7 mouse cellular contexts compared by ENCODE assay signal in the genomic region with DNA sequence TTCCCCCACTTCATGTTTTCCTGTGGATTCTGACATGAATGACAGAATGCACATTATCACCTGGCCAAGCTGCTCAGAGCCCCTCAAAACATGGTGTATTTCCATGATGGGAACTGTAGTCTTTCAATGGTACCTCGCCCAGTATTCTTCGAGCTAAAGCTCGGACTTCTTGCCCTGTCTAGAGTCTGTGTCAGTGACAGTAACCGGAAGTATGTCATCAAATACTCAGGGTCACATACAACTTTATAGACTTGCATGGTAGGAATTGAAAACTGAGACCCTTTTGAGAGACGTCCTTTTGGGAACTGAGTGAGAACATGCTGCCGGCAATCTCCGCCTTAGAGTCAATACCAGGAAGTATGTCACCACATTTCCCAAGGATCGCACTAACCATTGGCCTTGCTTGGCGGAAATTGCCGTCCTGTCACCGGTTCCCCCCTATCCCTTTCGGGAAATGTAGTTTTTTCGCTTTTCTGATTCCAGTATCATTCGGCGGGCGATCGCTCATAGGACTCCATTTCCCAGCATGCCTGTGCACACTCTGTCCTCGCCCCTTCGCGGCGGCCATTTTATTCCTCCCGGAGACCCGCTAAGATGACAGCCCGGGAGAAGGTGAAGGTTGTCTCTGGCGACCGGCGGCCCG. TPM values are rescaled to one million over a fixed set of nuclear protein-coding genes. Genes with fewer than 3 reads are reported as not detected.
DNase-seq lines count a peak whose midpoint lies in the region; ATAC-seq and TF ChIP-seq lines count a peak whose summit lies in the region.

TSS of gene Fem1a (plus strand) at position 572 of the 643 bp plus-strand sequence.

- under 1% methylated on average over 28 of the region's 28 CpGs for WGBS in embryonic facial prominence, embryonic 10.5 days
- WGBS in intestine, postnatal 0 days = under 1% methylated on average over 28 of the region's 28 CpGs
- under 1% methylated on average over 28 of the region's 28 CpGs for WGBS in midbrain, embryonic 12.5 days
- 1% methylated on average over 28 of the region's 28 CpGs for WGBS in small intestine, adult 2 months

- H3K36me3 ChIP-seq in embryonic facial prominence, embryonic 10.5 days (replicated peaks) = peaks cover 38% of the 10 kb centered on the region
- H3K36me3 ChIP-seq in intestine, postnatal 0 days (ENCODE audit: control insufficient read depth, insufficient read depth) = peaks cover 22% of the 10 kb centered on the region
- peaks cover 31% of the 10 kb centered on the region for H3K36me3 ChIP-seq in midbrain, embryonic 12.5 days
- H3K36me3 ChIP-seq in small intestine, adult 2 months (ENCODE audit: control insufficient read depth, insufficient read depth, low read length) = peaks cover 26% of the 10 kb centered on the region

- no peaks in the 10 kb centered on the region for H3K27me3 ChIP-seq in embryonic facial prominence, embryonic 10.5 days (replicated peaks; ENCODE audit: low read depth, poor library complexity, severe bottlenecking)
- no peaks in the 10 kb centered on the region for H3K27me3 ChIP-seq in intestine, postnatal 0 days (replicated peaks; ENCODE audit: control insufficient read depth, insufficient read depth, low read length)
- no peaks in the 10 kb centered on the region for H3K27me3 ChIP-seq in midbrain, embryonic 12.5 days
- H3K27me3 ChIP-seq in small intestine, adult 2 months (ENCODE audit: control insufficient read depth, insufficient read depth, low read length) = no peaks in the 10 kb centered on the region

- intact Hi-C loops in left cerebral cortex, postnatal 4 days (cut with DNase I) = no loop called here

- peak; percentile 90 for DNase-seq in adrenal gland, postnatal 10 days
- peak; percentile 93 for DNase-seq in embryonic facial prominence, embryonic 10.5 days (ENCODE audit: low spot score)
- DNase-seq in gonadal fat pad, adult 2 months (ENCODE audit: low read depth) = peak; percentile 96
- peak; percentile 92 for DNase-seq in left cerebral cortex, postnatal 4 days

- H3K27ac ChIP-seq in embryonic facial prominence, embryonic 10.5 days (replicated peaks) = peak within 1 kb of the TSS; percentile 85
- peak within 1 kb of the TSS; percentile 83 for H3K27ac ChIP-seq in intestine, postnatal 0 days (ENCODE audit: low read depth, low read length)
- peak within 1 kb of the TSS; percentile 91 for H3K27ac ChIP-seq in midbrain, embryonic 12.5 days (replicated peaks)
- peak within 1 kb of the TSS; percentile 93 for H3K27ac ChIP-seq in small intestine, adult 2 months (ENCODE audit: insufficient read depth, low read depth, low read length)

- H3K4me1 ChIP-seq in embryonic facial prominence, embryonic 10.5 days = peaks cover 40% of the 10 kb centered on the region
- no peaks in the 10 kb centered on the region for H3K4me1 ChIP-seq in intestine, postnatal 0 days (replicated peaks; ENCODE audit: control insufficient read depth, insufficient read depth, low read length)
- peaks cover 39% of the 10 kb centered on the region for H3K4me1 ChIP-seq in midbrain, embryonic 12.5 days
- H3K4me1 ChIP-seq in small intestine, adult 2 months (ENCODE audit: control insufficient read depth, insufficient read depth, insufficient read length, low read length) = peaks cover 17% of the 10 kb centered on the region

- no peak for TF ChIP-seq CTCF in intestine, postnatal 0 days (IDR thresholded peaks at IDR 0.05; ENCODE audit: low read depth)
- no peak for TF ChIP-seq CTCF in small intestine, adult 2 months (IDR thresholded peaks at IDR 0.05; ENCODE audit: extremely low read depth, insufficient read length, insufficient replicate concordance, low read depth, low read length)

- peak; percentile 53; the same call in 1 of the 2 replicates for TF ChIP-seq POLR2A in small intestine, adult 2 months (IDR thresholded peaks at IDR 0.05; ENCODE audit: low read depth, low read length)

- no peaks in the 10 kb centered on the region for H3K9me3 ChIP-seq in embryonic facial prominence, embryonic 10.5 days
- no peaks in the 10 kb centered on the region for H3K9me3 ChIP-seq in intestine, postnatal 0 days (ENCODE audit: control insufficient read depth)
- H3K9me3 ChIP-seq in midbrain, embryonic 12.5 days = no peaks in the 10 kb centered on the region

- H3K4me3 ChIP-seq in embryonic facial prominence, embryonic 10.5 days = peak within 1 kb of the TSS; percentile 78
- H3K4me3 ChIP-seq in intestine, postnatal 0 days (ENCODE audit: low read depth, low read length) = peak within 1 kb of the TSS; percentile 65
- H3K4me3 ChIP-seq in midbrain, embryonic 12.5 days = peak within 1 kb of the TSS; percentile 75
- H3K4me3 ChIP-seq in small intestine, adult 2 months (ENCODE audit: low read depth, low read length) = peak within 1 kb of the TSS; percentile 66

- peak within 1 kb of the TSS; percentile 59 for H3K9ac ChIP-seq in intestine, postnatal 0 days (ENCODE audit: low read depth, low read length)
- peak within 1 kb of the TSS; percentile 72 for H3K9ac ChIP-seq in midbrain, embryonic 12.5 days (replicated peaks)

- peak; percentile 91 for ATAC-seq in intestine, postnatal 0 days
- ATAC-seq in midbrain, embryonic 12.5 days (ENCODE audit: low FRiP score, low read depth) = peak; percentile 92

- peak within 1 kb of the TSS; percentile 87 for H3K4me2 ChIP-seq in intestine, postnatal 0 days (replicated peaks; ENCODE audit: low read depth)
- H3K4me2 ChIP-seq in midbrain, embryonic 12.5 days (replicated peaks) = peak within 1 kb of the TSS; percentile 98

RNA-seq across cellular contexts. Expression of gene Fem1a, which starts in this region (rescaled TPM):
- 10 to 100 TPM; 27.8 to 38.0 TPM for total RNA-seq in adrenal gland, postnatal 10 days (2021)
- polyA plus RNA-seq in embryonic facial prominence, embryonic 10.5 days (2016; fragmentation: Nextera tagmentation; extraction: Ambion mirVana) = 12.5 and 13.2 TPM in 2 replicates
- 26.8 and 27.7 TPM in 2 replicates for polyA plus RNA-seq in gonadal fat pad, adult 2 months (2012; rRNA removed)
- 7.0 and 8.0 TPM in 2 replicates for polyA plus RNA-seq in intestine, postnatal 0 days (2015; fragmentation: Nextera tagmentation; extraction: Ambion mirVana)
- 10 to 100 TPM; 41.4 to 45.7 TPM for total RNA-seq in left cerebral cortex, postnatal 4 days (2021)
- polyA plus RNA-seq in midbrain, embryonic 12.5 days (2016; fragmentation: Nextera tagmentation; extraction: Ambion mirVana) = 17.9 and 18.6 TPM in 2 replicates
- polyA plus RNA-seq in small intestine, adult 2 months (2012; rRNA removed) = 21.3 and 22.9 TPM in 2 replicates

Comparison
In these comparisons a context has a peak if more than half of its experiments do, and no peak if none do; other contexts are left out.
1. Peak in every context shown above with its lines: DNase-seq, ATAC-seq, H3K4me3 ChIP-seq and H3K27ac ChIP-seq.